Mouse (Mus musculus) heart, postnatal 0 days (tissue): ENCODE results near the gene Prss54. TPM values are rescaled to one million over a fixed set of nuclear protein-coding genes. Genes with fewer than 3 reads are reported as not detected.

Experiments used
- ATAC-seq: fragments of 200-750 bp; cut with Nextera tagmentation; 2 replicates; pipeline ENCODE4 v1.8.0; 2017; ENCODE audit warnings: low read depth, moderate number of reproducible peaks, moderate library complexity; ENCODE audit not compliant: insufficient read depth
- DNase-seq: peaks from one replicate; pipeline ENCODE4 v3.0.0-alpha.2; 2016; ENCODE audit warnings: low spot score
- H3K27ac ChIP-seq: fragments of 300-500 bp; sonication (generic); 2 replicates; pipeline ENCODE4 v1.5.1; 2014; ENCODE audit warnings: low read depth, mild to moderate bottlenecking
- H3K27me3 ChIP-seq: fragments of 300-500 bp; sonication (generic); 2 replicates; pipeline ENCODE4 v1.6.1; 2014; ENCODE audit warnings: low read length, mixed read lengths; ENCODE audit not compliant: control insufficient read depth, insufficient read depth
- H3K36me3 ChIP-seq: fragments of 300-500 bp; sonication (generic); replicated peaks from 2 replicates; pipeline ENCODE4 v1.6.1; 2014; ENCODE audit warnings: low read length, mixed read lengths; ENCODE audit not compliant: control insufficient read depth, insufficient read depth
- H3K4me1 ChIP-seq: fragments of 300-500 bp; sonication (generic); 2 replicates; pipeline ENCODE4 v1.6.1; 2014; ENCODE audit warnings: antibody characterized with exemption; ENCODE audit not compliant: control insufficient read depth, insufficient read depth
- H3K4me2 ChIP-seq: fragments of 300-500 bp; sonication (generic); 2 replicates; pipeline ENCODE4 v1.6.1; 2014; ENCODE audit warnings: low read depth, mild to moderate bottlenecking, low read length, moderate library complexity
- H3K4me3 ChIP-seq: fragments of 300-500 bp; sonication (generic); 2 replicates; pipeline ENCODE4 v1.5.1; 2014; ENCODE audit warnings: low read depth, low read length
- H3K9ac ChIP-seq: fragments of 300-500 bp; sonication (generic); replicated peaks from 2 replicates; pipeline ENCODE4 v1.6.1; 2014; ENCODE audit warnings: low read depth, low read length, mixed read lengths
- H3K9me3 ChIP-seq: fragments of 300-500 bp; sonication (generic); replicated peaks from 2 replicates; pipeline ENCODE4 v1.6.1; 2016; ENCODE audit warnings: low read length; ENCODE audit not compliant: control insufficient read depth
- CTCF ChIP-seq: IDR thresholded peaks from 2 replicates; pipeline ENCODE4 v1.5.1; 2016; ENCODE audit warnings: antibody characterized with exemption, control low read depth, low read depth
- EP300 ChIP-seq: IDR thresholded peaks from 2 replicates; pipeline ENCODE4 v1.6.1; 2016; ENCODE audit warnings: antibody characterized with exemption, low read depth
- WGBS: fragments of 180-500 bp; shearing (Covaris S2); extraction: QIAGEN DNeasy Blood & Tissue Kit; methylation state at CpG from one replicate; pipeline ENCODE4 v1.1.7; 2014; 5-methylcytosine and 5-hydroxymethylcytosine counted together
- polyA plus RNA-seq: library from polyadenylated mRNA; unstranded; fragments of >200 nt; fragmentation: Nextera tagmentation; extraction: Ambion mirVana; gene quantifications from 2 replicates; pipeline ENCODE4 v1.2.1, GENCODE M21; 2015
- total RNA-seq: library from RNA; depleted of rRNA; stranded (reverse); fragments of >200 nt; gene quantifications from 2 replicates; pipeline ENCODE4 v1.2.3, GENCODE M21; 2014; ENCODE audit warnings: low replicate concordance

The Prss54 gene
- total and polyA plus RNA-seq, 2 experiments from 2014 or later: not detected

GRCm38 (mm10) chr8:95543065-95543464 lies 33.1 kb downstream of the Prss54 start:
- no peak for TF ChIP-seq EP300
- TF ChIP-seq CTCF: no peak
- H3K27me3 ChIP-seq: no peaks in the 10 kb centered on the region
- no peaks in the 10 kb centered on the region for H3K36me3 ChIP-seq
- WGBS: 90% methylated on average over 3 of the region's 3 CpGs
- H3K27ac ChIP-seq: no peak overlapping the region
- H3K4me3 ChIP-seq: no peak overlapping the region
- H3K4me1 ChIP-seq: 0 out of 2 replicates have a peak, but pooled peaks cover 5% of the 10 kb centered on the region
- H3K9me3 ChIP-seq: no peaks in the 10 kb centered on the region
- no peak overlapping the region for H3K4me2 ChIP-seq
- ATAC-seq: no peak
- H3K9ac ChIP-seq: no peak overlapping the region
- no peak for DNase-seq

DNA sequence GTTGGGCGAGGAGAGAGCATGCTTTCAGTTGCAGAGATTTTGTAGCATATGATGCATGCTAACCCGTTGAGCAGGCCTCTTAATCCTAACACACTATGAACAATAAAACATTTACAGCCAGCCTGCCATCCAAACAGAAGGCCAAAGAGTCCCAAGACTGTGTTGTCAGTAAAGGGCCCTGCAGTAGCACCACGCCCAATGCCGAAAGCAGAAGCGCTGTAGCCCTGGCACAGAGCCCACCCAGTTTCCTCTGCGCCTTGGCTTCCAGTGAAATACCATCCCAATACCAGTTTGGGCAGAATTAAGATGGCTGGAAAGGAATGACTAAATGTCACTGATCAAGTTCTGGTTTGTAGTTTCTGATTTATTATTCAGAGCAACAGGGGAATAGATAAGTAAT lies 33.9 kb downstream of the Prss54 start:
- Histone ChIP-seq H3K9ac (no peak overlapping the region), H3K27me3 (no peaks in the 10 kb centered on the region), H3K9me3 (no peaks in the 10 kb centered on the region), H3K27ac (no peak overlapping the region), H3K4me3 (no peak overlapping the region), H3K36me3 (no peaks in the 10 kb centered on the region), H3K4me1 (no peaks in the 10 kb centered on the region), H3K4me2 (no peak overlapping the region)
- TF ChIP-seq EP300: no peak
- no peak for TF ChIP-seq CTCF
- ATAC-seq (no peak), DNase-seq (no peak)
- 81% methylated on average over 6 of the region's 6 CpGs for WGBS

- 63% methylated on average over 5 of the region's 5 CpGs for WGBS
- no peak for DNase-seq
- no peaks in the 10 kb centered on the region for H3K36me3 ChIP-seq
- H3K9ac ChIP-seq: no peak overlapping the region
- H3K27me3 ChIP-seq: no peaks in the 10 kb centered on the region
- H3K4me3 ChIP-seq: no peak overlapping the region
- ATAC-seq: no peak
- no peaks in the 10 kb centered on the region for H3K9me3 ChIP-seq
- TF ChIP-seq CTCF: peak; percentile 25; the same call in 1 of the 2 replicates
- no peak for TF ChIP-seq EP300
- no peak overlapping the region for H3K27ac ChIP-seq
- no peak overlapping the region for H3K4me2 ChIP-seq
- H3K4me1 ChIP-seq: no peaks in the 10 kb centered on the region
Observed at GRCm38 (mm10) chr8:95539487-95539886, 36.7 kb downstream of the Prss54 start.

DNA sequence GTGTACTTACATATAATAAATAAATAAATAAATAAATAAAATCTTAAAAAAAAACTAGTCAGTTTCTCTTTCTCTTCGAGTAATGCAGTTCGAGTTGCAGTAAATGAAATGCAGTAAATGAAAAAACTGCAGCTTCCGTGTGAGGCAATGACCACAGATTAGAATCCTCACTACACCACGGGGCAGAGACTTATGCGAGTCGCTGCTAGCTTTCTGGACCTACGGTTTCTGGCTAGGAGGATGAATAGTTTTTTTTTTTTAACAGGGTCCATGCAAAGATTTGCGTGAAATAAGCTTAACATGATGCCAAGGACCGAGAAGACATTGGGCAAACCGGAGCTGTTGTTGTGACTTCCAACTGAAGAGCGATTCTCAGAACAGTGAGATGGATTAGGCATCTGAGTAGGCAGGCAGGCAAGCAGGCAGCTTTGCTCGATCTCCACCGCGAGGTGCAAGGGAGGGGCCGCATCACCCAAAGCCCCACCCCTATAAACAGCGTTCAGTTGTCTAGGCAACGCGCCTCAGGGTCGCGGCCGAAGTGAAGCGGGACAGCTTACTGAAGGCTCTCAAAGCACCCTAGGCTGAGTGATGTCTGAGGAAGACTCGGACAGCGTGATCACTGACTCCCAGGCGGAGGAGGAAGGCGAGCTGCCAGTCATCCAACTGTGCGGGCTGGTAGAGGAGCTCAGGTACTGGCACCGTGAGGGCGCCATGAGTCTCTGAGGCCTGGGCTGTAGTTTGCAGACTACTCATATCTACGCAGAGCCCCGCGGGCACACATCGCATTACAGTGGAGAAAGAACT lies 42.4 kb downstream of the Prss54 start, which contains the start of gene Ccdc113:
Ccdc113 (plus strand) TSS at position 502 of the 804 bp plus-strand sequence.
- Histone ChIP-seq H3K4me1 (no peaks in the 10 kb centered on the region), H3K27me3 (no peaks in the 10 kb centered on the region), H3K36me3 (no peaks in the 10 kb centered on the region), H3K4me2 (peak within 1 kb of the TSS; percentile 76), H3K9ac (peak within 1 kb of the TSS; percentile 45; the same call in 1 of the 2 replicates), H3K27ac (no peak within 1 kb of the TSS), H3K9me3 (no peaks in the 10 kb centered on the region), H3K4me3 (peak within 1 kb of the TSS; percentile 56)
- WGBS: 4% methylated on average over 33 of the region's 33 CpGs
- ATAC-seq (peak; percentile 85), DNase-seq (peak; percentile 48)
- TF ChIP-seq EP300 (no peak), CTCF (no peak)

GRCm38 (mm10) chr8:95532206-95532605 lies 43.9 kb downstream of the Prss54 start:
- Histone ChIP-seq H3K27me3 (no peaks in the 10 kb centered on the region), H3K36me3 (no peaks in the 10 kb centered on the region), H3K4me3 (no peak overlapping the region), H3K9me3 (no peaks in the 10 kb centered on the region), H3K9ac (no peak overlapping the region), H3K27ac (no peak overlapping the region), H3K4me2 (no peak overlapping the region), H3K4me1 (no peaks in the 10 kb centered on the region)
- ATAC-seq: no peak
- WGBS: 77% methylated on average over 4 of the region's 4 CpGs
- no peak for DNase-seq
- TF ChIP-seq EP300 (no peak), CTCF (no peak)
